Mouse (Mus musculus): ENCODE measurements around the gene Camk1d. TPM values are rescaled to one million over a fixed set of nuclear protein-coding genes. Genes with fewer than 3 reads are reported as not detected.

The Camk1d gene
- polyA plus RNA-seq, 1 experiment from 2014 or later: 6.5 TPM

- Histone ChIP-seq H3K4me3 (no peak overlapping the region), H3K27me3 (no peaks in the 10 kb centered on the region), H3K4me2 (replicated peaks) (no peak overlapping the region), H3K4me1 (no peaks in the 10 kb centered on the region), H3K9me3 (no peaks in the 10 kb centered on the region), H3K27ac (replicated peaks) (0 out of 2 replicates have a peak overlapping the region, but pooled peaks have one; percentile 1), H3K36me3 (no peaks in the 10 kb centered on the region), H3K9ac (replicated peaks) (no peak overlapping the region)
- WGBS: 53% methylated on average over 2 of the region's 2 CpGs
- ATAC-seq (replicated peaks): peak; percentile 55
These were observed 184.3 kb downstream of the Camk1d start for GRCm38 (mm10) chr2:5529992-5530391.

GRCm38 (mm10) chr2:5519221-5519669, 195.1 kb downstream of the Camk1d start:
- H3K4me1 ChIP-seq: no peaks in the 10 kb centered on the region
- no peaks in the 10 kb centered on the region for H3K9me3 ChIP-seq
- no peaks in the 10 kb centered on the region for H3K36me3 ChIP-seq
- WGBS: 51% methylated on average over 8 of the region's 8 CpGs
- no peak for ATAC-seq (replicated peaks)
- H3K27ac ChIP-seq (replicated peaks): no peak overlapping the region
- H3K4me2 ChIP-seq (replicated peaks): no peak overlapping the region
- H3K9ac ChIP-seq (replicated peaks): no peak overlapping the region
- H3K4me3 ChIP-seq: no peak overlapping the region
- no peaks in the 10 kb centered on the region for H3K27me3 ChIP-seq

- no peak for ATAC-seq (replicated peaks)
- H3K36me3 ChIP-seq: no peaks in the 10 kb centered on the region
- no peak overlapping the region for H3K9ac ChIP-seq (replicated peaks)
- WGBS: 78% methylated on average over 2 of the region's 2 CpGs
- no peaks in the 10 kb centered on the region for H3K9me3 ChIP-seq
- H3K4me3 ChIP-seq: no peak overlapping the region
- no peaks in the 10 kb centered on the region for H3K4me1 ChIP-seq
- H3K4me2 ChIP-seq (replicated peaks): no peak overlapping the region
- H3K27me3 ChIP-seq: no peaks in the 10 kb centered on the region
- H3K27ac ChIP-seq (replicated peaks): no peak overlapping the region
These were observed 199.2 kb downstream of the Camk1d start for GRCm38 (mm10) chr2:5515106-5515505.

GRCm38 (mm10) chr2:5514095-5514494, 200.2 kb downstream of the Camk1d start:
- ATAC-seq (replicated peaks): no peak
- WGBS: 97% methylated on average over 5 of the region's 5 CpGs
- Histone ChIP-seq H3K4me3 (no peak overlapping the region), H3K27ac (replicated peaks) (no peak overlapping the region), H3K27me3 (no peaks in the 10 kb centered on the region), H3K4me1 (no peaks in the 10 kb centered on the region), H3K4me2 (replicated peaks) (no peak overlapping the region), H3K36me3 (no peaks in the 10 kb centered on the region), H3K9me3 (no peaks in the 10 kb centered on the region), H3K9ac (replicated peaks) (no peak overlapping the region)

- Histone ChIP-seq H3K4me1 (no peaks in the 10 kb centered on the region), H3K4me2 (replicated peaks) (no peak overlapping the region), H3K9me3 (no peaks in the 10 kb centered on the region), H3K27me3 (no peaks in the 10 kb centered on the region), H3K9ac (replicated peaks) (no peak overlapping the region), H3K27ac (replicated peaks) (no peak overlapping the region), H3K36me3 (no peaks in the 10 kb centered on the region), H3K4me3 (no peak overlapping the region)
- 94% methylated on average over 2 of the region's 2 CpGs for WGBS
- ATAC-seq (replicated peaks): no peak
These were observed 200.7 kb downstream of the Camk1d start for GRCm38 (mm10) chr2:5513621-5514020.

- 89% methylated on average over 6 of the region's 6 CpGs for WGBS
- ATAC-seq (replicated peaks): no peak
- H3K4me1 ChIP-seq: no peaks in the 10 kb centered on the region
- no peak overlapping the region for H3K4me2 ChIP-seq (replicated peaks)
- no peaks in the 10 kb centered on the region for H3K27me3 ChIP-seq
- no peaks in the 10 kb centered on the region for H3K9me3 ChIP-seq
- H3K27ac ChIP-seq (replicated peaks): no peak overlapping the region
- H3K36me3 ChIP-seq: no peaks in the 10 kb centered on the region
- no peak overlapping the region for H3K4me3 ChIP-seq
- H3K9ac ChIP-seq (replicated peaks): no peak overlapping the region
These were observed 204.3 kb downstream of the Camk1d start for GRCm38 (mm10) chr2:5510042-5510441.

GRCm38 (mm10) chr2:5499620-5500019, 214.7 kb downstream of the Camk1d start:
- H3K4me2 ChIP-seq (replicated peaks): no peak overlapping the region
- WGBS: 51% methylated on average over 4 of the region's 4 CpGs
- no peaks in the 10 kb centered on the region for H3K36me3 ChIP-seq
- H3K4me1 ChIP-seq: no peaks in the 10 kb centered on the region
- H3K9ac ChIP-seq (replicated peaks): no peak overlapping the region
- no peak for ATAC-seq (replicated peaks)
- no peaks in the 10 kb centered on the region for H3K27me3 ChIP-seq
- H3K27ac ChIP-seq (replicated peaks): no peak overlapping the region
- no peaks in the 10 kb centered on the region for H3K9me3 ChIP-seq
- H3K4me3 ChIP-seq: no peak overlapping the region

- no peak for ATAC-seq (replicated peaks)
These were observed 224.4 kb downstream of the Camk1d start for GRCm38 (mm10) chr2:5489916-5490315.

GRCm38 (mm10) chr2:5487344-5487743, 227.0 kb downstream of the Camk1d start:
- Histone ChIP-seq H3K36me3 (no peaks in the 10 kb centered on the region), H3K4me2 (replicated peaks) (no peak overlapping the region), H3K27ac (replicated peaks) (no peak overlapping the region), H3K4me1 (0 out of 2 replicates have a peak, but pooled peaks cover 4% of the 10 kb centered on the region), H3K9ac (replicated peaks) (no peak overlapping the region), H3K4me3 (no peak overlapping the region), H3K9me3 (no peaks in the 10 kb centered on the region), H3K27me3 (no peaks in the 10 kb centered on the region)
- WGBS: 92% methylated on average over 3 of the region's 3 CpGs
- ATAC-seq (replicated peaks): no peak

More at GRCm38 (mm10) chr2:5489916-5490315, 224.4 kb downstream of the Camk1d start:
- Histone ChIP-seq H3K9me3 (no peaks in the 10 kb centered on the region), H3K27ac (replicated peaks) (no peak overlapping the region), H3K9ac (replicated peaks) (no peak overlapping the region), H3K4me2 (replicated peaks) (no peak overlapping the region), H3K4me3 (no peak overlapping the region), H3K27me3 (no peaks in the 10 kb centered on the region), H3K4me1 (no peaks in the 10 kb centered on the region), H3K36me3 (no peaks in the 10 kb centered on the region)
- 51% methylated on average over 5 of the region's 5 CpGs for WGBS

- Histone ChIP-seq H3K4me1 (0 out of 2 replicates have a peak, but pooled peaks cover 4% of the 10 kb centered on the region), H3K4me2 (replicated peaks) (no peak overlapping the region), H3K36me3 (no peaks in the 10 kb centered on the region), H3K27me3 (no peaks in the 10 kb centered on the region), H3K27ac (replicated peaks) (no peak overlapping the region), H3K4me3 (no peak overlapping the region), H3K9ac (replicated peaks) (no peak overlapping the region), H3K9me3 (no peaks in the 10 kb centered on the region)
- WGBS: 90% methylated on average over 7 of the region's 7 CpGs
- ATAC-seq (replicated peaks): no peak
These were observed 227.7 kb downstream of the Camk1d start for GRCm38 (mm10) chr2:5486663-5487062.

- no peak overlapping the region for H3K9ac ChIP-seq (replicated peaks)
- no peaks in the 10 kb centered on the region for H3K9me3 ChIP-seq
- H3K27ac ChIP-seq (replicated peaks): no peak overlapping the region
- no peak for ATAC-seq (replicated peaks)
- H3K4me1 ChIP-seq: 0 out of 2 replicates have a peak, but pooled peaks cover 4% of the 10 kb centered on the region
- 98% methylated on average over 6 of the region's 6 CpGs for WGBS
- no peak overlapping the region for H3K4me2 ChIP-seq (replicated peaks)
- no peaks in the 10 kb centered on the region for H3K36me3 ChIP-seq
- H3K27me3 ChIP-seq: no peaks in the 10 kb centered on the region
- H3K4me3 ChIP-seq: no peak overlapping the region
These were observed 228.5 kb downstream of the Camk1d start for GRCm38 (mm10) chr2:5485786-5486185.

GRCm38 (mm10) chr2:5479886-5480285, 234.4 kb downstream of the Camk1d start:
- H3K4me3 ChIP-seq: no peak overlapping the region
- ATAC-seq (replicated peaks): no peak
- no peak overlapping the region for H3K9ac ChIP-seq (replicated peaks)
- no peak overlapping the region for H3K27ac ChIP-seq (replicated peaks)
- no peaks in the 10 kb centered on the region for H3K9me3 ChIP-seq
- no peaks in the 10 kb centered on the region for H3K36me3 ChIP-seq
- H3K27me3 ChIP-seq: no peaks in the 10 kb centered on the region
- 0 out of 2 replicates have a peak, but pooled peaks cover 4% of the 10 kb centered on the region for H3K4me1 ChIP-seq
- no peak overlapping the region for H3K4me2 ChIP-seq (replicated peaks)
- 93% methylated on average over 3 of the region's 3 CpGs for WGBS

GRCm38 (mm10) chr2:5478709-5479108, 235.6 kb downstream of the Camk1d start:
- H3K27ac ChIP-seq (replicated peaks): no peak overlapping the region
- ATAC-seq (replicated peaks): no peak
- no peaks in the 10 kb centered on the region for H3K9me3 ChIP-seq
- no peaks in the 10 kb centered on the region for H3K36me3 ChIP-seq
- no peaks in the 10 kb centered on the region for H3K4me1 ChIP-seq
- 90% methylated on average over 5 of the region's 5 CpGs for WGBS
- H3K27me3 ChIP-seq: no peaks in the 10 kb centered on the region
- no peak overlapping the region for H3K4me2 ChIP-seq (replicated peaks)
- H3K9ac ChIP-seq (replicated peaks): no peak overlapping the region
- H3K4me3 ChIP-seq: no peak overlapping the region

Measured in forebrain, embryonic 15.5 days (tissue).